Mouse (Mus musculus): Measurements from ENCODE around the gene Tceanc2. TPM values are rescaled to one million over a fixed set of nuclear protein-coding genes. Genes with fewer than 3 reads are reported as not detected.

The Tceanc2 gene
- total RNA-seq, 2 experiments from 2014 or later: 13.9 to 16.1 TPM

GRCm38 (mm10) chr4:107139836-107140631, 38.9 kb downstream of the Tceanc2 start:
- H3K27ac ChIP-seq: no peak overlapping the region
- no peak for TF ChIP-seq CTCF (IDR thresholded peaks at IDR 0.05)
- no peak overlapping the region for H3K4me3 ChIP-seq
- no peak for DNase-seq (ENCODE audit: extremely low spot score in 1 of 2, low spot score in 2 of 2)
- intact Hi-C loops (cut with DNase I): no loop called here

DNA sequence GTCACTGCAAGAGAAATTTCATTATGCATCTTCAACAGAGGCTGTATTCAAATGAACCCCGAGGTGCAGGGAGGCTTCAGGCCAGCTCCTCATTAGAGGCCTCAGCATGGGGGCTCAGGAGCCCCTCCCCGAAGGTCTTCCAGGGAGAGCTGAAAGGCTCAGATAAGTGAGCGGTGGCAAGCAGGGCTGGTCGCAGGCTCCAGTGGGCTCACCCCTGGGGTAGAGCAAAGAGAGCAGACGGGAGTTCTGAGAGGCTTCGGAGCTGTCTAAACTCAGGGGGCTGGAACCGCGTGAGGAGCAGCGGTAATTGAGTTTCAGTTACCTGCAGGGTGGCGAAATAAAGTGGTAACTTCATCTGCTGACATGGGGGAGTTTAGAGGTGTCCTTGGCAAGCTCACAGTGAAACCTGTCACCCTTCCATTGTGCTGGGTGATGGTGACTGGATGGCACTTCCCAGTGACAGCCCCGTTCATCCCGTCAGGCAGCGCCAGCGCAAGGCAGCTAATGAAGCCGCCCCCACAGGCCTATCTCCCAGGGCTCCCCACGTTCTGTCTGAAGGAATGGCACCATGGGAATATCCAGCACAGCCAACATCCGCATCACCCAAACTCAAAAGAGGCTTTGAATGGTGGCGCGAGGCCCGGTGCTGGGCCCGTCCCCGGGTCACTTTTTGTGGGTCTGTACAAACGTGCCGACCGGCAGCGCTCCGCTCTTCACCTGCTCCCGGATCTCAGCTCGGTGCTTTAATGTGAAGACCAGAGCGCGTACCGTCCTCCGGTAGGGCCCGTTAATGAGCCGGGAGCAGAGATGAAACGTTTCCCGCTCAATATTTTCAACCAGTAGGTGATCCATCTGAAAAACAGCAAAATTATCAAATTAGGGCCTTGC, 39.7 kb downstream of the Tceanc2 start:
- no peak for TF ChIP-seq CTCF (IDR thresholded peaks at IDR 0.05)
- intact Hi-C loops (cut with DNase I): no loop called here
- DNase-seq (ENCODE audit: extremely low spot score in 1 of 2, low spot score in 2 of 2): no peak
- Histone ChIP-seq H3K4me3 (no peak overlapping the region), H3K27ac (no peak overlapping the region)

GRCm38 (mm10) chr4:107136531-107136930, 42.4 kb downstream of the Tceanc2 start:
- H3K27ac ChIP-seq: no peak overlapping the region
- no peak for DNase-seq (ENCODE audit: extremely low spot score in 1 of 2, low spot score in 2 of 2)
- no peak overlapping the region for H3K4me3 ChIP-seq
- TF ChIP-seq CTCF (IDR thresholded peaks at IDR 0.05): no peak
- intact Hi-C loops (cut with DNase I): no loop called here

- no peak for TF ChIP-seq CTCF (IDR thresholded peaks at IDR 0.05)
- intact Hi-C loops (cut with DNase I): no loop called here
- no peak overlapping the region for H3K4me3 ChIP-seq
- H3K27ac ChIP-seq: no peak overlapping the region
- DNase-seq (ENCODE audit: extremely low spot score in 1 of 2, low spot score in 2 of 2): no peak
These were observed 43.3 kb downstream of the Tceanc2 start for GRCm38 (mm10) chr4:107135663-107136062.

GRCm38 (mm10) chr4:107134891-107135290, 44.0 kb downstream of the Tceanc2 start:
- no peak for DNase-seq (ENCODE audit: extremely low spot score in 1 of 2, low spot score in 2 of 2)
- Histone ChIP-seq H3K4me3 (no peak overlapping the region), H3K27ac (no peak overlapping the region)
- intact Hi-C loops (cut with DNase I): no loop called here
- TF ChIP-seq CTCF (IDR thresholded peaks at IDR 0.05): no peak

- no peak overlapping the region for H3K4me3 ChIP-seq
- no peak for TF ChIP-seq CTCF (IDR thresholded peaks at IDR 0.05)
- no peak overlapping the region for H3K27ac ChIP-seq
- DNase-seq (ENCODE audit: extremely low spot score in 1 of 2, low spot score in 2 of 2): peak; percentile 29 to 33
- intact Hi-C loops (cut with DNase I): no loop called here
These were observed 48.4 kb downstream of the Tceanc2 start for GRCm38 (mm10) chr4:107130534-107130933.

DNA sequence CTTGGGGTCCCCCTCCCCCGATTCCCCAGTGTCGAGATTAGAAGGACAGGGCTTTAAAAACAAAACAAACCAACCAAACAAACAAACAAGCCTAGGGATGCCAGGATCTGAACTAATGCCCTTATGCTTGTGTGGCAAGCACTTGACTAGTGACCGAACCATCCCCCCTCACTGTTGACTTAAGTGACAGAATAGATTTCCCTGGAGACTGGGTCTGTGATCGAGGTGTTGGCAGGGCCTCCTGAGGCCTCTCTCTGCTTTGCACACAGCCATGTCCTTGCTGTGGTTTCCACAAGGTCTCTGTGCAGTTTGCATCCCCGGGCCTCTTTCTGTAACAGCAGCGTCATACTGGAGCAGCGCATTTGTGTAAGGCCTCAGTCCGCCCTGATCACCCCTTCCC, 49.5 kb downstream of the Tceanc2 start:
- TF ChIP-seq CTCF (IDR thresholded peaks at IDR 0.05): no peak
- H3K4me3 ChIP-seq: no peak overlapping the region
- DNase-seq (ENCODE audit: extremely low spot score in 1 of 2, low spot score in 2 of 2): no peak

DNA sequence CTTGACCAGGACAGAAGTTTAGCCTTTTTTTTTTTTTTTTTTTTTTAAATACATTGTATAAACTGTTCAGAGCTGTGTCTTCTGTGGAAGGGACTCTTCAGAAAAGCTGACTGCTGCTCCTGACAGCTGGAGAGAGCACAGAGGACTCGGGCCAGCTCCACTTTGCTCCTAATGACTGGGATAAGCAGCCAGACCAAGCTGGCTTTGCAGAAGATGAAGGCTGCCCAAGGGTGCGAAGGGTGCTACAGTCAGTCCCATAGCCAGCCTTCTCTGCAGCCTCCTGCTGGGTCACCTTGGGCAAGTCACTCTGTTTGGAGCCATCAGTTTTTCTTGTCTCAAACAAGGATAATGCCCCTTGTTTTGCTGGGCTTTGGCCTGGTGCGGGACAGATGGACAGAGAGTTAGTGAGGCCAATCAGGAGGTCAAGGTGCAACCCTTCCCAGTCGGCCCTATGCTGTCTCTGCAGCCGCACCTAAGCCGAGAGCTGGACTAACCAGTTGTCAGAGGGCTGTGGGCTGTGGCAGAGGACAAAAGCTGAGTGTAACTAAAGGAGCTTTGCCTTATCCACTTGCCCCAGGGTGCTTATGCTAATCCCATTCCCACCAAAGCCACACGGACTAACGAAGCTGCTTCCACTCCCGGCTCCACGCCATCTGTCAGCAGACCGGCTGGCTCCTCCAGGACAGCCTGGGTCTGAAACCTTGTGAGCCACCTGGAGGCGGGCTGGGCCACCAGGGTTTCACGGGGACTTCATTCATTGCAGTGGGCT, 50.8 kb downstream of the Tceanc2 start:
- Histone ChIP-seq H3K27ac (no peak overlapping the region), H3K4me3 (no peak overlapping the region)
- no peak for TF ChIP-seq CTCF (IDR thresholded peaks at IDR 0.05)
- intact Hi-C loops (cut with DNase I): no loop called here
- no peak for DNase-seq (ENCODE audit: extremely low spot score in 1 of 2, low spot score in 2 of 2)

More for the DNA sequence above, 49.5 kb downstream of the Tceanc2 start:
- intact Hi-C loops (cut with DNase I): no loop called here
- H3K27ac ChIP-seq: no peak overlapping the region

GRCm38 (mm10) chr4:107126891-107127524, 51.9 kb downstream of the Tceanc2 start:
- H3K27ac ChIP-seq: no peak overlapping the region

GRCm38 (mm10) chr4:107126389-107126788, 52.5 kb downstream of the Tceanc2 start:
- no peak overlapping the region for H3K4me3 ChIP-seq
- no peak overlapping the region for H3K27ac ChIP-seq
- intact Hi-C loops (cut with DNase I): no loop called here
- no peak for DNase-seq (ENCODE audit: extremely low spot score in 1 of 2, low spot score in 2 of 2)
- TF ChIP-seq CTCF (IDR thresholded peaks at IDR 0.05): no peak

More at GRCm38 (mm10) chr4:107126891-107127524, 51.9 kb downstream of the Tceanc2 start:
- DNase-seq (ENCODE audit: extremely low spot score in 1 of 2, low spot score in 2 of 2): no peak
- no peak overlapping the region for H3K4me3 ChIP-seq
- intact Hi-C loops (cut with DNase I): no loop called here
- TF ChIP-seq CTCF (IDR thresholded peaks at IDR 0.05): no peak

DNA sequence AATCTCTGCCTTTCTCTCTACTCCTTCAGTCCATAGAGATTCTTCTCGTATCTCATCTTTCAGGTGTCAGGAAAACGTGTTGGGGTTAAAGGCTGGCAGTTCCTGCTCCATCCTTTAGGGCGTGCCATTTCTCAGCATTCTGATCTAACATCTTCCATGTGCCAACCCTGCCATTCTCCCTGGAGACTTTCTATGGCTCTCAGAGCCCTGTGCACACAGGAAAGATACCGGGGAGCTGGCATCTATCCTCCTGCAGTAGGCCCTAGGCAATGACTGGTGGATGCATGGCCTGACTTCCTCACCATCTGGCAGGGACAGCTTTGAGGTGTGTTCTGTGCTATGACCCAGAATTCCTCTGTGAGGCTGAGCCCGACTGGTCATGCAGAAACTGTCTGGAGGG, 53.8 kb downstream of the Tceanc2 start:
- Histone ChIP-seq H3K27ac (no peak overlapping the region), H3K4me3 (no peak overlapping the region)
- intact Hi-C loops (cut with DNase I): no loop called here
- no peak for DNase-seq (ENCODE audit: extremely low spot score in 1 of 2, low spot score in 2 of 2)
- TF ChIP-seq CTCF (IDR thresholded peaks at IDR 0.05): peak; percentile 35
